Mouse (Mus musculus): Measurements from ENCODE around the gene Cbl.

Gene Cbl

DNA sequence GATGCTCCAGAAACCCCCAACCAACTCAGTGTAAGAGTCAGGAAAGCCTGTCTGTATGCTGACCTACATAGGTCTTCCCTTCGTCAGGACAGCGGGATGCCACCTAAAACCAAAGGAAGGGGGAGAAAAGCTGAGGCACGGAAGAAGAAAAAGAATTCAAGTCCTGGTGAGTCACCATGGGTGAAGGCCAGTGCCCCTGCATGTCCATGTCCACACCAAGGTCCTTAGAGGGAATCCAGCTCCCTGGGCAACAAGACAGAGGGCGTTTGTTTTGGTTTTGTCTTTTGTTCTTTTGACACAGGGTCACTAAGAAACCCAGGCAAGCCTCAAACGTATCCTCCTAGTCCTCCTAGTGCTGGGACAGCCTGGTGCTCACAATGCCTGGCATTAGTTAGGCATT, 7.1 kb upstream of the Cbl start:
- ATAC-seq (ENCODE audit: insufficient number of reproducible peaks, low FRiP score, low TSS enrichment): no peak

GRCm38 (mm10) chr9:44240399-44240798, 6.5 kb upstream of the Cbl start, which contains the start of gene Ccdc153:
Ccdc153 (plus strand) TSS chr9:44240676.
- no peak for ATAC-seq (ENCODE audit: insufficient number of reproducible peaks, low FRiP score, low TSS enrichment)

GRCm38 (mm10) chr9:44239447-44239846, 5.6 kb upstream of the Cbl start:
- ATAC-seq (ENCODE audit: insufficient number of reproducible peaks, low FRiP score, low TSS enrichment): no peak

DNA sequence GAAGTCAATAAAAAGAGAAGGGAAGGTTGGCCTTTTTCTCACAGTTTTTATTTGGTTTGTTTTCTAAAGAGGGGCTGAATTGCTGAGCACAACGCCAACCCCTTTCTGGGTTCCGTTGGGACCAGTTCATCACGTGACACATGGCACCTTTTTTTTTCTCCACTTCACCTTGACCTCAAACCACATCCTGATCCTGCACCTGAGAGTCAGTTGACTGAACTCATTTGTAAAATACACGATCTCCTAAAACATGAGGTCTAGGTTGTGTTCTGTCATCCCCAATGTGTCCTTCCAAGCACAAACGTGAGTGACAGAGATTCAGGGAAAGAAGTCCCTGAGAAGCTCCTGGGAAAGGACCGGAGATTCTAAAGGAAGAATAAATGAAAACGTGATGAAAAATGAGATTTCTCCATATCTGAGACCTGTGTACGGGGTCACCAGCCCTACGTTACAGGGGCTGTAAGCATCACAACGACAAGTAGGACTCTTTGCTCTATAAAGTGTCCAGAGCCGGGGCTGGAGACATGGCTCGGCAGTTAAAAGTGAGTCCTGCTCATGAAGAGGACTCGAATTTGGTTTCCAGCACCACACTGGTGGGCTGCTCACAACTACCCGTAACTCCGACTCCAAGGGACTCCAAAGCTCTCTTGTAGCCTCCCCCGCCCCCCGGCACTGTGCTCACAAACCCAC, 4.8 kb upstream of the Cbl start:
- ATAC-seq (ENCODE audit: insufficient number of reproducible peaks, low FRiP score, low TSS enrichment): no peak

GRCm38 (mm10) chr9:44237128-44237527, 3.3 kb upstream of the Cbl start:
- no peak for ATAC-seq (ENCODE audit: insufficient number of reproducible peaks, low FRiP score, low TSS enrichment)

GRCm38 (mm10) chr9:44236601-44237000, 2.8 kb upstream of the Cbl start:
- no peak for ATAC-seq (ENCODE audit: insufficient number of reproducible peaks, low FRiP score, low TSS enrichment)

- 0 out of 2 replicates have a peak, but pooled peaks have one; percentile 9 for ATAC-seq (ENCODE audit: insufficient number of reproducible peaks, low FRiP score, low TSS enrichment)
These were observed 904 bp upstream of the Cbl start for GRCm38 (mm10) chr9:44234479-44235427.

GRCm38 (mm10) chr9:44233021-44233801, 638 bp downstream of the Cbl start:
- peak; percentile 65; the same call in 1 of the 2 replicates for ATAC-seq (ENCODE audit: insufficient number of reproducible peaks, low FRiP score, low TSS enrichment)

DNA sequence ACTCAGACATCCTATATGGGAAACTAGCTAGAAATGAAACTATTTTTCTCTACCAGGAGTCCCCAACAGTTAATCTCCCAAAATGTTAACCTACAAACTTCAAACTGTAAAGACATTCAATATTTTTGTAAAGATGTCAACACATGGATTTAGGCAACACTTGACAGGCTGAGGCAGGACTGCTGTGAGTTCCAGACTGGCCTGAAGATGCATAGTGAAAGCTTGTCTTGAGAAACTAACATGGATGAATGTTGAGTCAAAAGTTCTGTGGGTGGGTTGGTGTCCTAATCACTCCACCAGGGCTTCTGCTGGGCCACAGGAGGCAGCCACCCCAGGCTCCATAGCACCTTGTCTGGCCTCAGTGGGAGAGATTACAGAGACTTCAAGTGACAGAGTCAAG, 2.2 kb downstream of the Cbl start:
- ATAC-seq (ENCODE audit: insufficient number of reproducible peaks, low FRiP score, low TSS enrichment): no peak

DNA sequence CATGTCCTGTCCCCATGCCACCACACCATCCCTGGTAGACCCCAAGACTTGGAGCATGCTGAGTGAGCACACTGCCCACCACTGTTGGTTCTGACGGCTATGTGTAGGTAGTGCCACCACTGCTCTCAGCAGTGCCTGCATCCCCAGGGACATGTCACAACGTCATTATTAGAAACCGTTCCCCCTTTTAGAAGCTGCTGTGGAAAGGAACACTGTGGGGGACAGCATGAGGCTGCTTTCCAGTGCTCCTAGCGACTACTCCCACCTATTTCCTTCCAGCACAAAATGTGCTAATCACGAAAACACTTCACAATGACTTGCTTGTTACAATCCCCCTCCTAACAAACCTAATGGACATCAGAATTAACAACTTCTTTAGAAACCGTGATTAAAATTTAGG, 7.9 kb downstream of the Cbl start:
- ATAC-seq (ENCODE audit: insufficient number of reproducible peaks, low FRiP score, low TSS enrichment): no peak

DNA sequence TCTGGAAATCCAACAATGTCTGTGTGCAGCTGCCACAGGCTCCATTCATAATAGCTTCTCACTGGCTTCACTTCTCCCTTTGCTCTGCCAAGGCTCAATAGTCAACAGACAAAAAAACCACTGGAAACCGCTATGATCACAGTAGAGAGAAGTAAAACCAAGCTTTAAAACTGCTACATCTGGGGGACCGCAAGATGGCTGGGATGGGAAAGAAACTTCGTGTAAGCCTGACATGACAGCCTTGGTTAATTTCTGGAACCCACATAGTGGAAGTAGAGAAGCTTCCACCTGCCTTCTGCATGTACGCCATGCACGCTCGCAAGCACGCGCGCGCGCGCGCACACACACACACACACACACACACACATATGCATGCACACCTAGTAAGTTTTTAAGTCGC, 20.3 kb downstream of the Cbl start:
- no peak for ATAC-seq (ENCODE audit: insufficient number of reproducible peaks, low FRiP score, low TSS enrichment)

- ATAC-seq (ENCODE audit: insufficient number of reproducible peaks, low FRiP score, low TSS enrichment): no peak
These were observed 21.4 kb downstream of the Cbl start for GRCm38 (mm10) chr9:44212406-44212805.

- no peak for ATAC-seq (ENCODE audit: insufficient number of reproducible peaks, low FRiP score, low TSS enrichment)
These were observed 24.4 kb downstream of the Cbl start for GRCm38 (mm10) chr9:44209416-44209815.

GRCm38 (mm10) chr9:44207840-44208239, 26.0 kb downstream of the Cbl start:
- ATAC-seq (ENCODE audit: insufficient number of reproducible peaks, low FRiP score, low TSS enrichment): no peak

GRCm38 (mm10) chr9:44200458-44200857, 33.4 kb downstream of the Cbl start:
- no peak for ATAC-seq (ENCODE audit: insufficient number of reproducible peaks, low FRiP score, low TSS enrichment)

- no peak for ATAC-seq (ENCODE audit: insufficient number of reproducible peaks, low FRiP score, low TSS enrichment)
These were observed 34.3 kb downstream of the Cbl start for GRCm38 (mm10) chr9:44199580-44199979.

GRCm38 (mm10) chr9:44199166-44199565, 34.7 kb downstream of the Cbl start:
- ATAC-seq (ENCODE audit: insufficient number of reproducible peaks, low FRiP score, low TSS enrichment): no peak

DNA sequence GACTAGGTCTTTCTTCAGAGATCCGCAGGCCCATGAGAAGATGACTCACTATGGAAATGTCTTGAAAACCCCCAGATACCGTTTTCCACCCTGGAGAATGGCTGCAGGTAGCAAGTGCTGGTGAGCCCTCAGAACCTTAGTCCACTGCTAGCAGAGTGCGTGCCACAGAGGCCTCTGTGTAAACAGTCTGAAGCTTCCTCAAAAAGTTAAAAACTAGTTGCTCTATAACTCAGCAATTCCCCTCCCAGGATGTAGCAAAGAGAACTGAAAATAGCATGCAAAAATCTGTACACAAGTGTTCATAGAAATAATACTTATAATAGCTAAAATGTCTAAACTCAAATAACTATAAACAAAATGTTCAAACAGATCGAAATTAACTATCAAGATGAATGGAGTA, 37.5 kb downstream of the Cbl start:
- ATAC-seq (ENCODE audit: insufficient number of reproducible peaks, low FRiP score, low TSS enrichment): no peak

- no peak for ATAC-seq (ENCODE audit: insufficient number of reproducible peaks, low FRiP score, low TSS enrichment)
These were observed 39.8 kb downstream of the Cbl start for GRCm38 (mm10) chr9:44194000-44194399.

DNA sequence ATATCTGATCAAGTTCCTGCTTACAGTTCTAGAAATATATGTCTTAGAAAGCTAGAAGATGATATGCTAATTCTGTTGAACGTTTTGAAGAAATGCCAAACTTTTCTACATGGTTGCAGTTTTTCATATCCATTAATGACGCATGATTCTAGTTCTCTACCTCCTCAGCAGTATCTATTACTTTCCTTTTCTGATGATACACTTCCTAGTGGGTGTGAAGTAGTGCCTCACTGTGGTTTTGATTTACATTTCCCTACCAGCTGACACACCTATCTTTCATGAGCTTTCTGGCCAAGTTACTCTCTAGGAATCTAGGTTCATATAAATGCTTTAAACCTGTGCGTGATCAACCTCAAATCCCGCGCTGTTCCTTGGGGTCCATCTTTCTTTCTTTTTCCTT, 41.1 kb downstream of the Cbl start:
- no peak for ATAC-seq (ENCODE audit: insufficient number of reproducible peaks, low FRiP score, low TSS enrichment)

- ATAC-seq (ENCODE audit: insufficient number of reproducible peaks, low FRiP score, low TSS enrichment): no peak
These were observed 41.5 kb downstream of the Cbl start for GRCm38 (mm10) chr9:44192312-44192711.
